Mouse (Mus musculus): ENCODE data around the gene Catip. TPM values are rescaled to one million over a fixed set of nuclear protein-coding genes. Genes with fewer than 3 reads are reported as not detected.

The Catip gene
- polyA plus RNA-seq, 1 experiment from 2014 or later = 0.45 TPM

MicroRNAs within 50 kb of the gene (microRNA counts, 519-probe panel; counts per million panel counts)
- microRNA mmu-miR-26b = 3,958 counts per million, percentile 77 among the panel's probes with 10 or more counts

Small RNA genes lying within 50 kb of the gene (microRNA-seq; reads per million reads assigned to microRNA genes)
- 19,347 reads per million, percentile 97 among the genes with 10 or more reads in this experiment for gene Mir26b

Other genes starting within 250 kb of the Catip start
- gene Tns1, start 237.7 kb upstream of the Catip start, polyA plus RNA-seq (2015; fragmentation: Nextera tagmentation; extraction: Ambion mirVana) = 10.4 and 10.6 TPM in 2 replicates
- gene Rufy4, start 236.6 kb upstream of the Catip start, polyA plus RNA-seq (2015; fragmentation: Nextera tagmentation; extraction: Ambion mirVana) = 0.19 and 0.26 TPM in 2 replicates
- gene Cxcr2, start 208.1 kb upstream of the Catip start, polyA plus RNA-seq (2015; fragmentation: Nextera tagmentation; extraction: Ambion mirVana) = 0.14 TPM in 1 of 2 replicates, not detected in the other
- gene Cxcr1, start 167.5 kb upstream of the Catip start, polyA plus RNA-seq (2015; fragmentation: Nextera tagmentation; extraction: Ambion mirVana) = not detected in 2 replicates
- 367 and 371 TPM in 2 replicates for gene Arpc2, start 126.0 kb upstream of the Catip start, polyA plus RNA-seq (2015; fragmentation: Nextera tagmentation; extraction: Ambion mirVana)
- gene Gpbar1, start 83.6 kb upstream of the Catip start, polyA plus RNA-seq (2015; fragmentation: Nextera tagmentation; extraction: Ambion mirVana) = not detected in 2 replicates
- 195 and 211 TPM in 2 replicates for gene Aamp, start 77.4 kb upstream of the Catip start, polyA plus RNA-seq (2015; fragmentation: Nextera tagmentation; extraction: Ambion mirVana)
- 94.5 and 96.1 TPM in 2 replicates for gene Pnkd, start 77.2 kb upstream of the Catip start, polyA plus RNA-seq (2015; fragmentation: Nextera tagmentation; extraction: Ambion mirVana)
- gene Tmbim1, start 56.5 kb upstream of the Catip start, polyA plus RNA-seq (2015; fragmentation: Nextera tagmentation; extraction: Ambion mirVana) = 4.3 and 4.4 TPM in 2 replicates
- 1.1 and 1.9 TPM in 2 replicates for gene Slc11a1, start 13.1 kb downstream of the Catip start, polyA plus RNA-seq (2015; fragmentation: Nextera tagmentation; extraction: Ambion mirVana)
- 23.6 and 26.6 TPM in 2 replicates for gene Ctdsp1, start 29.4 kb downstream of the Catip start, polyA plus RNA-seq (2015; fragmentation: Nextera tagmentation; extraction: Ambion mirVana)
- 0.18 and 0.28 TPM in 2 replicates for gene Vil1, start 47.3 kb downstream of the Catip start, polyA plus RNA-seq (2015; fragmentation: Nextera tagmentation; extraction: Ambion mirVana)
- gene Cnot9, start 143.9 kb downstream of the Catip start, polyA plus RNA-seq (2015; fragmentation: Nextera tagmentation; extraction: Ambion mirVana) = 64.2 and 68.6 TPM in 2 replicates
- gene Plcd4, start 180.8 kb downstream of the Catip start, polyA plus RNA-seq (2015; fragmentation: Nextera tagmentation; extraction: Ambion mirVana) = 1.6 and 1.9 TPM in 2 replicates
- gene Usp37, start 182.2 kb downstream of the Catip start, polyA plus RNA-seq (2015; fragmentation: Nextera tagmentation; extraction: Ambion mirVana) = 35.8 and 38.5 TPM in 2 replicates
- gene Zfp142, start 226.1 kb downstream of the Catip start, polyA plus RNA-seq (2015; fragmentation: Nextera tagmentation; extraction: Ambion mirVana) = 9.2 and 9.3 TPM in 2 replicates
- 20.5 and 22.7 TPM in 2 replicates for gene Bcs1l, start 226.2 kb downstream of the Catip start, polyA plus RNA-seq (2015; fragmentation: Nextera tagmentation; extraction: Ambion mirVana)
- 38.8 and 42.8 TPM in 2 replicates for gene Rnf25, start 239.3 kb downstream of the Catip start, polyA plus RNA-seq (2015; fragmentation: Nextera tagmentation; extraction: Ambion mirVana)
- gene Stk36, start 239.3 kb downstream of the Catip start, polyA plus RNA-seq (2015; fragmentation: Nextera tagmentation; extraction: Ambion mirVana) = 24.5 and 24.7 TPM in 2 replicates